Mouse (Mus musculus): ENCODE results near the gene Mmp20. TPM values are rescaled to one million over a fixed set of nuclear protein-coding genes. Genes with fewer than 3 reads are reported as not detected.

Gene Mmp20
- not detected in 2 replicates for total RNA-seq (2012; rRNA removed)
- not detected for polyA plus RNA-seq (2012; ENCODE audit: insufficient read depth in 1 of 2, insufficient read length in 2 of 2, low read depth in 1 of 2, low replicate concordance in 2 of 2, missing spikeins in 1 of 2)

DNA sequence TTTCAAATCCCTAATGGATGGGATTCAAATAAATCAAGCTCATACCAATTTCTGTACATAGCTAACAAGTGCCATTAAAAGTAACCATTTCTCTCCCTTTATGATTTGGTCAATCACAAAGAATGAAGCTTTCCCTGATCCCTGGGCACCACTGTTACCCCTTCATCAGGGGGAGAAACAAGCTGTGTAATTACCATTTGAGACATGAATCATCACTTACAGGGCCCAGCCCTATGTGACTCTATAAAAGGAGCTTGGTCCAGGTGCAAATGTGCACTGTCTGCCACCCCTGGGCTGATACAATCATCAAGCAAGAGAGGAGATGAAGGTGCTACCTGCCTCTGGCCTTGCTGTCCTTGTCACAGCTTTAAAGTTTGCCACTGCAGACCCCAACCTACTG, at the start of gene Mmp20:
TSS of gene Mmp20 (plus strand) at position 301 of the 400 bp plus-strand sequence.
- H3K9ac ChIP-seq (ENCODE audit: control insufficient read depth, low read depth, low read length, poor library complexity, severe bottlenecking), result no peak within 1 kb of the TSS
- H3K4me3 ChIP-seq (ENCODE audit: control insufficient read depth in 1 of 2, insufficient read depth in 1 of 2, low read depth in 2 of 2, low read length in 2 of 2), result no peak within 1 kb of the TSS
- TF ChIP-seq ZC3H11A (IDR thresholded peaks at IDR 0.05; ENCODE audit: low read depth, low read length) (no peak), POLR2AphosphoS5 (IDR thresholded peaks at IDR 0.05; ENCODE audit: borderline replicate concordance, low read depth, low read length) (no peak), SIN3A (IDR thresholded peaks at IDR 0.05; ENCODE audit: low read length) (no peak), CHD2 (IDR thresholded peaks at IDR 0.05; ENCODE audit: low read length) (no peak), ZNF384 (IDR thresholded peaks at IDR 0.05; ENCODE audit: low read depth, low read length) (no peak), TBP (IDR thresholded peaks at IDR 0.05; ENCODE audit: low read depth, low read length) (no peak), JUND (IDR thresholded peaks at IDR 0.05; ENCODE audit: low read depth, low read length) (no peak), RCOR1 (IDR thresholded peaks at IDR 0.05; ENCODE audit: low read depth, low read length) (no peak), MXI1 (IDR thresholded peaks at IDR 0.05; ENCODE audit: low read depth, low read length) (no peak), CTCF (IDR thresholded peaks at IDR 0.05 in 2 of 3, conservative IDR thresholded peaks at IDR 0.05 in 1 of 3; ENCODE audit: control insufficient read depth in 1 of 3, insufficient read depth in 1 of 3, low read depth in 2 of 3, low read length in 3 of 3, poor library complexity in 1 of 3, severe bottlenecking in 1 of 3) (no peak), POLR2AphosphoS2 (IDR thresholded peaks at IDR 0.05; ENCODE audit: low read length) (no peak), MAZ (IDR thresholded peaks at IDR 0.05; ENCODE audit: low read depth, low read length) (no peak), MEF2A (IDR thresholded peaks at IDR 0.05; ENCODE audit: extremely low read depth, insufficient replicate concordance, low read depth, low read length, poor library complexity, severe bottlenecking) (no peak)
- DNase-seq (ENCODE audit: low read depth, low spot score), result no peak
- peaks cover 4 to 5% of the 10 kb centered on the region in 2 experiments for H3K27me3 ChIP-seq (ENCODE audit: control insufficient read depth in 1 of 2, insufficient read depth in 2 of 2, low read length in 2 of 2)
- no peaks in the 10 kb centered on the region for H3K79me2 ChIP-seq (ENCODE audit: control insufficient read depth, insufficient read depth, low read length, poor library complexity)
- H3K4me1 ChIP-seq (ENCODE audit: control insufficient read depth in 1 of 2, insufficient read depth in 2 of 2, low read length in 2 of 2), result no peaks in the 10 kb centered on the region
- H3K9me3 ChIP-seq (replicated peaks; ENCODE audit: insufficient read depth, low read length), result no peaks in the 10 kb centered on the region
- H3K27ac ChIP-seq (ENCODE audit: control insufficient read depth, low read depth, low read length), result no peak within 1 kb of the TSS
- H3K36me3 ChIP-seq (ENCODE audit: control insufficient read depth in 1 of 2, insufficient read depth in 2 of 2, low read length in 2 of 2), result no peaks in the 10 kb centered on the region

- H3K27me3 ChIP-seq (ENCODE audit: control insufficient read depth in 1 of 2, insufficient read depth in 2 of 2, low read length in 2 of 2), result peaks cover 3 to 19% of the 10 kb centered on the region in 2 experiments
- H3K4me1 ChIP-seq (ENCODE audit: control insufficient read depth in 1 of 2, insufficient read depth in 2 of 2, low read length in 2 of 2), result no peaks in the 10 kb centered on the region
- H3K9ac ChIP-seq (ENCODE audit: control insufficient read depth, low read depth, low read length, poor library complexity, severe bottlenecking), result no peak overlapping the region
- no peak overlapping the region for H3K27ac ChIP-seq (ENCODE audit: control insufficient read depth, low read depth, low read length)
- H3K79me2 ChIP-seq (ENCODE audit: control insufficient read depth, insufficient read depth, low read length, poor library complexity), result no peaks in the 10 kb centered on the region
- no peaks in the 10 kb centered on the region; the same call in 1 of the 2 replicates for H3K9me3 ChIP-seq (replicated peaks; ENCODE audit: insufficient read depth, low read length)
- no peaks in the 10 kb centered on the region for H3K36me3 ChIP-seq (ENCODE audit: control insufficient read depth in 1 of 2, insufficient read depth in 2 of 2, low read length in 2 of 2)
- no peak for DNase-seq (ENCODE audit: low read depth, low spot score)
- TF ChIP-seq RCOR1 (IDR thresholded peaks at IDR 0.05; ENCODE audit: low read depth, low read length), result no peak
- no peak for TF ChIP-seq POLR2AphosphoS5 (IDR thresholded peaks at IDR 0.05; ENCODE audit: borderline replicate concordance, low read depth, low read length)
- no peak for TF ChIP-seq ETS1 (IDR thresholded peaks at IDR 0.05; ENCODE audit: low read depth, low read length)
- TF ChIP-seq E2F4 (IDR thresholded peaks at IDR 0.05; ENCODE audit: borderline replicate concordance, low read depth, low read length), result no peak
- TF ChIP-seq GATA1 (IDR thresholded peaks at IDR 0.05; ENCODE audit: low read depth, low read length), result no peak
- no peak for TF ChIP-seq TCF12 (IDR thresholded peaks at IDR 0.05; ENCODE audit: low read depth, low read length)
- TF ChIP-seq ZKSCAN1 (IDR thresholded peaks at IDR 0.05; ENCODE audit: low read depth, low read length), result no peak
- no peak for TF ChIP-seq ZNF384 (IDR thresholded peaks at IDR 0.05; ENCODE audit: low read depth, low read length)
- no peak for TF ChIP-seq POLR2AphosphoS2 (IDR thresholded peaks at IDR 0.05; ENCODE audit: low read length)
- no peak for TF ChIP-seq RAD21 (IDR thresholded peaks at IDR 0.05; ENCODE audit: low read depth, low read length)
- TF ChIP-seq BHLHE40 (IDR thresholded peaks at IDR 0.05; ENCODE audit: borderline replicate concordance, low read depth, low read length), result no peak
- no peak for TF ChIP-seq SMC3 (IDR thresholded peaks at IDR 0.05; ENCODE audit: low read depth, low read length)
- H3K4me3 ChIP-seq (ENCODE audit: control insufficient read depth in 1 of 2, insufficient read depth in 1 of 2, low read depth in 2 of 2, low read length in 2 of 2), result no peak overlapping the region
These were observed 38.0 kb upstream of the Mmp20 start for GRCm38 (mm10) chr9:7590063-7590462.

Data from MEL (cell line).